Mouse (Mus musculus) hindbrain, embryonic 11.5 days (tissue): Measurements from ENCODE around the gene Gm12184. TPM values are rescaled to one million over a fixed set of nuclear protein-coding genes. Genes with fewer than 3 reads are reported as not detected.
"Not testable (repeated sequence)": the region's sequence is repeated elsewhere in the genome, so short reads cannot be mapped to it uniquely, and the experiment has no call there.

Source experiments
- ATAC-seq: fragments of 200-750 bp; cut with Nextera tagmentation; 2 replicates; pipeline ENCODE4 v1.8.0; 2017; ENCODE audit warnings: mild to moderate bottlenecking, moderate TSS enrichment, moderate library complexity; ENCODE audit not compliant: low FRiP score
- DNase-seq: peaks from one replicate; pipeline ENCODE4 v3.0.0-alpha.2; 2015; ENCODE audit warnings: low spot score
- H3K27ac ChIP-seq: fragments of 300-500 bp; sonication (generic); 2 replicates; pipeline ENCODE4 v1.5.1; 2014; ENCODE audit warnings: mild to moderate bottlenecking, low read depth, low read length
- H3K27me3 ChIP-seq: fragments of 300-500 bp; sonication (generic); 2 replicates; pipeline ENCODE4 v1.6.1; 2014; ENCODE audit warnings: mild to moderate bottlenecking, low read length, moderate library complexity, mixed read lengths; ENCODE audit not compliant: control insufficient read depth, insufficient read depth
- H3K36me3 ChIP-seq: fragments of 300-500 bp; sonication (generic); 2 replicates; pipeline ENCODE4 v1.6.1; 2014; ENCODE audit warnings: mild to moderate bottlenecking, low read length, moderate library complexity, mixed read lengths; ENCODE audit not compliant: control insufficient read depth, insufficient read depth
- H3K4me1 ChIP-seq: fragments of 300-500 bp; sonication (generic); replicated peaks from 2 replicates; pipeline ENCODE4 v1.6.1; 2014; ENCODE audit warnings: low read length, mixed read lengths; ENCODE audit not compliant: control insufficient read depth, insufficient read depth
- H3K4me2 ChIP-seq: fragments of 300-500 bp; sonication (generic); replicated peaks from 2 replicates; pipeline ENCODE4 v1.6.1; 2014; ENCODE audit warnings: mild to moderate bottlenecking, low read depth, low read length
- H3K4me3 ChIP-seq: fragments of 300-500 bp; sonication (generic); 2 replicates; pipeline ENCODE4 v1.5.1; 2014; ENCODE audit warnings: low read depth, low read length
- H3K9ac ChIP-seq: fragments of 300-500 bp; sonication (generic); 2 replicates; pipeline ENCODE4 v1.6.1; 2014; ENCODE audit warnings: low read depth, low read length
- H3K9me3 ChIP-seq: fragments of 300-500 bp; sonication (generic); 2 replicates; pipeline ENCODE4 v1.6.1; 2016; ENCODE audit warnings: low read length; ENCODE audit not compliant: control insufficient read depth
- WGBS: fragments of 180-500 bp; shearing (Covaris S2); extraction: QIAGEN DNeasy Blood & Tissue Kit; methylation state at CpG from one replicate; pipeline ENCODE4 v1.1.7; 2014; 5-methylcytosine and 5-hydroxymethylcytosine counted together
- polyA plus RNA-seq: library from polyadenylated mRNA; unstranded; fragments of >200 nt; fragmentation: Nextera tagmentation; extraction: Ambion mirVana; gene quantifications from 2 replicates; pipeline ENCODE4 v1.2.1, GENCODE M21; 2014

Gene Gm12184
- polyA plus RNA-seq, 1 experiment from 2014 or later = 5.8 TPM

- not testable (repeated sequence) for H3K4me2 ChIP-seq, DNase-seq, H3K36me3 ChIP-seq, H3K27ac ChIP-seq, H3K4me1 ChIP-seq, ATAC-seq, H3K9ac ChIP-seq, H3K4me3 ChIP-seq, H3K9me3 ChIP-seq
- peaks cover 13% of the 10 kb centered on the region for H3K27me3 ChIP-seq
- WGBS = 79% methylated on average over 14 of the region's 14 CpGs
Observed at GRCm38 (mm10) chr11:48821299-48821698, 5.2 kb downstream of the Gm12184 start.

DNA sequence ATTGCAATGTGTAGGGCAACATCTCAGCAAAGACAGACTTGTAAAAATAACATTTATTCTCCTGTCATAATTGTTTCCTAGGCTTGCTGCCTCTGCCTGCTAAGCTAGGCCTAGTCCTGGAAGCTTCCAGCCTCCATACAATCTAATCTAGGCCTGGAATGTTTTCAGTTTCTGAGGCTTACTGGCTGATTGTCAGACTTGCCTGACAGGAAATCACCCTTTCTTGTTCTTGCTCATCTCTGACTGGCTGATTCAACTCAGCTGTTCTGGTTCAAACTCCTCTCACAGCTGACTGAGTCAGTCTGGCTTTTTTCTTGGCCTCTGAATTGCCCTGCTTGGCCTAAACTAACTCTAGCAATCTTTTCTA lies 6.2 kb downstream of the Gm12184 start:
- Histone ChIP-seq H3K27ac (no peak overlapping the region), H3K4me1 (no peaks in the 10 kb centered on the region), H3K4me3 (no peak overlapping the region), H3K27me3 (peaks cover 13% of the 10 kb centered on the region), H3K9ac (no peak overlapping the region), H3K4me2 (no peak overlapping the region), H3K36me3 (no peaks in the 10 kb centered on the region), H3K9me3 (no peaks in the 10 kb centered on the region)
- DNase-seq (no peak), ATAC-seq (no peak)

DNA sequence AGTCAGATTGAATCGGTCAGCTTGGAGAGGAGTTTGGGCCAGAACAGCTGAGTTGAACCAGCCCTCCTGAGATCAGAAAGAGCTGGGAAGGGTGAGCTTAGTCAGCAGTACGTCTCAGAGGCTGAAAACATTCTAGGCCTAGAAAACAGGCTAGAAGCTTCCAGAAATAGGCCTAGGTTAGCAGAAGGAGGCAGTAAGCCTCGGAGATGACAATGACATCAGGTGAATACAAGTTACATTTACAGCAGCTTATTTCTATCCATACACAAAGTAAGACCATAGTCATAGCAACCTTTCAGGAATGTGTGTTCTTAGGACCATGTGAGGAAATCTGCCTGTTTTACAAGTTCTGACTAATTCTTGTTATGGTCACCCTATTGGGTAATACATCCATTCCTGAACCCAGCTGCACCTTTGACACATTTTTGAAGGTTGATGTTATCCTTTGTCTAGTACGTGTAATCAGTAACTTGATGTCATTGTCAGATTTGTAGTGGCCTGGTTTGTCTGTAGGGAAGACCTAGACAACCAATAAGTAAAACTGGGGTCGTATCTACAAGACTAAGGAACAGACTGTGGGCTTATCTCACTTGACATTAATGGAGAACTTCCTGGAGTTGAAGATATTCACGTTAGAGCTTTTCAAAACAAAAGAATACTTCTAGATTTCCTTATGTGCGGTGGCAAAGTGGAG lies 6.7 kb downstream of the Gm12184 start:
- H3K4me3 ChIP-seq = no peak overlapping the region
- DNase-seq (no peak), ATAC-seq (no peak)
- H3K36me3 ChIP-seq = no peaks in the 10 kb centered on the region
- H3K9ac ChIP-seq = no peak overlapping the region
- no peaks in the 10 kb centered on the region for H3K4me1 ChIP-seq
- H3K27me3 ChIP-seq = peaks cover 11% of the 10 kb centered on the region
- H3K9me3 ChIP-seq = no peaks in the 10 kb centered on the region
- WGBS = 82% methylated on average over 7 of the region's 7 CpGs
- H3K4me2 ChIP-seq = no peak overlapping the region
- no peak overlapping the region for H3K27ac ChIP-seq

DNA sequence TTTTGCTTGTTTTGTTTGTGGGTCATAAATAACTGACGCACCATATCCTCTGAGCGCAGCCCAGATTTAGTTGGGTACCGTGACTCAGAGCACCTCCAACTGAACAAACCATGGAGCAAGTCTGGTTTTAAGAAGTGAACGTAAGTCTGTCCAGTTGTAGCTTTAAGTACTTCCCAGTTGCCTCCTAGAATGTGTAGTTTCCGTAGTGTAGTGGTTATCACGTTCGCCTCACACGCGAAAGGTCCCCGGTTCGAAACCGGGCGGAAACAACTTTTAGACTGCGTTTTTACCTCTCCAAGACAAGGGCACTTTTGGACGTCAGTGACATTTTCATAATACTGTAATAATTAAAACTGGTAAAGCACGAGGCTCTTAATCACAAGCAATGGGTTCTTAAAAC lies 8.1 kb downstream of the Gm12184 start:
- no peak overlapping the region for H3K27ac ChIP-seq
- H3K4me1 ChIP-seq = no peaks in the 10 kb centered on the region
- under 1% methylated on average over 16 of the region's 16 CpGs for WGBS
- H3K4me3 ChIP-seq = peak overlapping the region; percentile 81
- peak overlapping the region; percentile 34; the same call in 1 of the 2 replicates for H3K9ac ChIP-seq
- DNase-seq (peak; percentile 96), ATAC-seq (no peak)
- peak overlapping the region; percentile 74 for H3K4me2 ChIP-seq
- no peaks in the 10 kb centered on the region for H3K27me3 ChIP-seq
- H3K36me3 ChIP-seq = no peaks in the 10 kb centered on the region
- no peaks in the 10 kb centered on the region for H3K9me3 ChIP-seq

DNA sequence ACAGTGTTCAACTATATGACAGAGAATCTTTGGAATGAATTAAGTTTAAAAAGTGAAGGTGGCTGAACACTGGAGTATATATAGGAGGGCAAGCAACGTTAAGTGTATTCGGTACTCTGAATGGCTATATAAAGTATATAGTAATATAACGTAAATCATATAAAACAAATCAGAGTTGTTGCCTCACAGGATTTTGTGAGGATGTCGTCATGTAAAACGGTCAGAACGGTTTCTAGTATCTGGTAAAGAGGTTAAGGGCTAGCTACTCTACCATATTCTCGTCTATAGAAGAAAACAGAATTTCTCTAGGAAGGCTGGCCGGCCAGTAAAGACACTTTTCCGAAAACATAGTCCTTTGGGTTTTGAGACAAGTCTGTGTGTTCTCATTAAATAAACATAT lies 8.7 kb downstream of the Gm12184 start:
- peak; percentile 8; the same call in 1 of the 2 replicates for ATAC-seq
- no peaks in the 10 kb centered on the region for H3K36me3 ChIP-seq
- H3K4me2 ChIP-seq = peak overlapping the region; percentile 74
- WGBS = 8% methylated on average over 9 of the region's 9 CpGs
- DNase-seq = no peak
- H3K27ac ChIP-seq = 0 out of 2 replicates have a peak overlapping the region, but pooled peaks have one; percentile 89
- H3K27me3 ChIP-seq = no peaks in the 10 kb centered on the region
- H3K9ac ChIP-seq = peak overlapping the region; percentile 77
- H3K4me1 ChIP-seq = no peaks in the 10 kb centered on the region
- no peaks in the 10 kb centered on the region for H3K9me3 ChIP-seq
- H3K4me3 ChIP-seq = peak overlapping the region; percentile 81

GRCm38 (mm10) chr11:48816800-48817665 lies 9.4 kb downstream of the Gm12184 start, which contains the start of gene Trim41:
Gene Trim41, minus strand, starts transcription at chr11:48817353.
- Histone ChIP-seq H3K4me3 (peak within 1 kb of the TSS; percentile 81), H3K4me2 (peak within 1 kb of the TSS; percentile 74)

DNA sequence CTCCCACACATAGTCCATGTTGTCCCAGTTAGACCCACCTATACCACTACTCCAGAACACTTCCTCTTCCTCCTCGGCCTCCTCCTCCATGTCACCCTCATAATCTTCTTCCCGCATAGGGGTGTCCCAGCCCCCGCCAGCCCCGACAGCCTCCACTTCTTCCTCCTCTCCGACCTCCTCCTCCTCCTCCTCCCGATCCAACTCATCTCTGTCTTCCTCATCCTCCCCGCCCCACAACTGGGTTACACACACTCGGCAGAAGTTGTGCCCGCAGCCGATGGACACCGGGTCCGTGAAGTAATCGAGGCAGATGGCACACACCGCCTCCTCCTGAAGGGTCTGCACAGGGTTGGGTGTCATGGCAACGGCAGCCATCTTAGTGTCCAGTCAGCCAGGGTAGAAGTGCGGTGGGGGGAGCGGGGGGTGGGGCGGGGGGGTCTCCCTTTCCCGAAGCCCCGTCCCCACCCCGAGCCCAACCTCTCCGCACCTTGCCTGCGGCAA lies 10.1 kb downstream of the Gm12184 start:
- Histone ChIP-seq H3K9ac (peak overlapping the region; percentile 64), H3K27ac (peak overlapping the region; percentile 89; the same call in 1 of the 2 replicates), H3K27me3 (no peaks in the 10 kb centered on the region), H3K9me3 (no peaks in the 10 kb centered on the region), H3K4me1 (no peaks in the 10 kb centered on the region), H3K4me3 (peak overlapping the region; percentile 81), H3K4me2 (peak overlapping the region; percentile 52), H3K36me3 (peaks cover 7% of the 10 kb centered on the region; the same call in 1 of the 2 replicates)
- 4% methylated on average over 19 of the region's 23 CpGs for WGBS
- DNase-seq (peak; percentile 75), ATAC-seq (peak; percentile 77)

More at GRCm38 (mm10) chr11:48816800-48817665, 9.4 kb downstream of the Gm12184 start, which contains the start of gene Trim41:
- H3K36me3 ChIP-seq = peaks cover 4% of the 10 kb centered on the region; the same call in 1 of the 2 replicates
- H3K4me1 ChIP-seq = no peaks in the 10 kb centered on the region
- ATAC-seq (peak; percentile 98), DNase-seq (peak; percentile 97)
- peak within 1 kb of the TSS; percentile 77 for H3K9ac ChIP-seq
- H3K27me3 ChIP-seq = no peaks in the 10 kb centered on the region
- WGBS = under 1% methylated on average over 66 of the region's 77 CpGs
- H3K27ac ChIP-seq = peak within 1 kb of the TSS; percentile 89
- H3K9me3 ChIP-seq = no peaks in the 10 kb centered on the region

- H3K36me3 ChIP-seq = peaks cover 7% of the 10 kb centered on the region; the same call in 1 of the 2 replicates
- no peaks in the 10 kb centered on the region for H3K9me3 ChIP-seq
- WGBS = 75% methylated on average over 16 of the region's 16 CpGs
- H3K4me2 ChIP-seq = peak overlapping the region; percentile 52
- H3K9ac ChIP-seq = peak overlapping the region; percentile 64; the same call in 1 of the 2 replicates
- ATAC-seq (no peak), DNase-seq (no peak)
- H3K4me1 ChIP-seq = no peaks in the 10 kb centered on the region
- no peaks in the 10 kb centered on the region for H3K27me3 ChIP-seq
- H3K4me3 ChIP-seq = peak overlapping the region; percentile 81
- H3K27ac ChIP-seq = no peak overlapping the region
Observed at GRCm38 (mm10) chr11:48815851-48816250, 10.6 kb downstream of the Gm12184 start.
